ENCODE assay signal across 9 mouse cellular contexts in genomic region chr1:167070306-167070705, GRCm38 (mm10).
DNase-seq lines count a peak whose midpoint lies in the region; ATAC-seq and TF ChIP-seq lines count a peak whose summit lies in the region.
"Had no signal": no experiment of that assay in that cellular context is flagged by ENCODE, and none has a peak within 500 bp of the region (broad histone marks: within the 10 kb centered on the region; RNA-seq: fewer than 3 reads in every experiment).

No protein-coding gene starts in this region.

- H3K4me1 ChIP-seq in heart, embryonic 10.5 days: peaks cover 6% of the 10 kb centered on the region; the same call in 1 of the 2 replicates
- H3K4me1 ChIP-seq: heart, embryonic 15.5 days had no signal

- peak; percentile 34; the same call in 1 of the 2 replicates for ATAC-seq in megakaryocyte progenitor cell, adult 5-6 weeks (replicated peaks; ENCODE audit: poor library complexity)

- TF ChIP-seq CTCF in layer of hippocampus, adult 2 months (conservative IDR thresholded peaks at IDR 0.05): no peak

- no peak overlapping the region for H3K27ac ChIP-seq in heart, embryonic 10.5 days
- H3K27ac ChIP-seq in layer of hippocampus, adult 2 months: no peak overlapping the region
- H3K27ac ChIP-seq: heart, embryonic 15.5 days had no signal

- H3K36me3 ChIP-seq in heart, embryonic 10.5 days: no peaks in the 10 kb centered on the region
- H3K36me3 ChIP-seq: heart, embryonic 15.5 days had no signal

- intact Hi-C loops in heart, postnatal 10 days (cut with DNase I): no loop called here

- H3K4me3 ChIP-seq in heart, embryonic 10.5 days: no peak overlapping the region
- H3K4me3 ChIP-seq in layer of hippocampus, adult 2 months: no peak overlapping the region
- H3K4me3 ChIP-seq: heart, embryonic 15.5 days had no signal

- DNase-seq in heart, adult 11 months: peak; percentile 96
- DNase-seq in heart, embryonic 10.5 days (ENCODE audit: low spot score): no peak
- peak; percentile 38 for DNase-seq in adrenal gland, postnatal 25 days
- DNase-seq in heart, postnatal 10 days: peak; percentile 27 to 29
- no peak for DNase-seq in layer of hippocampus, adult 2 months (ENCODE audit: low spot score in 2 of 2)
- no peak for DNase-seq in urinary bladder, adult 18-20 months (ENCODE audit: low spot score in 2 of 2)
- DNase-seq in kidney, adult 9 months: no peak

- 58% methylated on average over 6 of the region's 6 CpGs for WGBS in heart, embryonic 10.5 days

- no peaks in the 10 kb centered on the region for H3K27me3 ChIP-seq in heart, embryonic 10.5 days (ENCODE audit: insufficient read depth, poor library complexity, severe bottlenecking)
- H3K27me3 ChIP-seq: heart, embryonic 15.5 days had no signal

- H3K9me3 ChIP-seq in heart, embryonic 10.5 days: no peaks in the 10 kb centered on the region
- H3K9me3 ChIP-seq: heart, embryonic 15.5 days had no signal

Comparison
In these comparisons a context has a peak if more than half of its experiments do, and no peak if none do; other contexts are left out.
1. DNase-seq: peak in heart, adult 11 months (single experiment), adrenal gland, postnatal 25 days (single experiment) and heart, postnatal 10 days (2 of 2); none in heart, embryonic 10.5 days (single experiment), layer of hippocampus, adult 2 months (0 of 2), urinary bladder, adult 18-20 months (0 of 2) and kidney, adult 9 months (single experiment).